Mouse (Mus musculus): ENCODE data around the gene Arhgap10. TPM values are rescaled to one million over a fixed set of nuclear protein-coding genes. Genes with fewer than 3 reads are reported as not detected.

The Arhgap10 gene
- total and polyA plus RNA-seq, 3 experiments = 2.7 to 5.9 (median 4.8) TPM

DNA sequence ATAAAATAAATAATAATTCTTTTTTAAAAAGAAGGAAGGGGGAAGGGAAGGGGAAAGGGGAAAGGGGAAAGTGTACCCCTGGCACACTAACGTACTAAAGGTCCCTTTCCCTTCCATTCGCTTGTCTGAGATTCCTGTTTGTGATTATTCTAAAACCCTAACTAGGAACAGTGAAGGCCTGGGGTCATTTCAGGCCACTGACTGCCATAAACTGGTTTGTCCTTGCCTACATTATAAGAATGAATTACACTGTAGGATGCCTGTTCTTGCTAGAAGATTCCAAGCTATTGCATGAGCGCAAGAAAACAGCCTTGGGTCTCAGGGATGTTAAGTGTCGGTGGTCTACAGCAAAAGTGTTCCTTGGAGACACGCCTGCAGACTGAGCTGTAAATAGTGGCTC lies 263.3 kb downstream of the Arhgap10 start:
- TF ChIP-seq CHD2 (IDR thresholded peaks at IDR 0.05; ENCODE audit: low read length) = no peak
- no peak for TF ChIP-seq NRF1 (IDR thresholded peaks at IDR 0.05; ENCODE audit: low read depth, low read length)
- TF ChIP-seq UBTF (IDR thresholded peaks at IDR 0.05; ENCODE audit: low read depth, low read length) = no peak
- TF ChIP-seq MYC (IDR thresholded peaks at IDR 0.05; ENCODE audit: low read depth, low read length) = no peak
- TF ChIP-seq RAD21 (IDR thresholded peaks at IDR 0.05; ENCODE audit: low read depth, low read length) = no peak
- no peak for TF ChIP-seq ETS1 (conservative IDR thresholded peaks at IDR 0.05; ENCODE audit: low read depth, low read length)
- TF ChIP-seq ZNF384 (IDR thresholded peaks at IDR 0.05; ENCODE audit: low read depth, low read length) = no peak
- TF ChIP-seq JUN (IDR thresholded peaks at IDR 0.05; ENCODE audit: insufficient read depth, low read depth, low read length) = no peak
- no peak for TF ChIP-seq TCF12 (IDR thresholded peaks at IDR 0.05; ENCODE audit: low read depth, low read length)
- TF ChIP-seq PAX5 (IDR thresholded peaks at IDR 0.05; ENCODE audit: low read length) = no peak
- no peak for TF ChIP-seq SIN3A (IDR thresholded peaks at IDR 0.05; ENCODE audit: low read length)
- TF ChIP-seq MXI1 (IDR thresholded peaks at IDR 0.05; ENCODE audit: low read depth, low read length) = no peak
- TF ChIP-seq HCFC1 (IDR thresholded peaks at IDR 0.05; ENCODE audit: low read depth, low read length) = no peak
- no peak for TF ChIP-seq POLR2A (IDR thresholded peaks at IDR 0.05; ENCODE audit: low read depth, low read length)
- no peak for TF ChIP-seq TBP (conservative IDR thresholded peaks at IDR 0.05; ENCODE audit: low read depth, low read length)
- Histone ChIP-seq H3K9ac (ENCODE audit: insufficient read depth, low read depth) (no peak overlapping the region), H3K27ac (ENCODE audit: insufficient read depth, low read depth) (no peak overlapping the region), H3K4me2 (ENCODE audit: insufficient read depth, low read depth, poor library complexity, severe bottlenecking) (no peak overlapping the region), H3K4me1 (ENCODE audit: control insufficient read depth in 1 of 2, insufficient read depth in 2 of 2) (peaks cover 0 to 14% of the 10 kb centered on the region in 2 experiments; a peak in 2 of 4 replicates), H3K36me3 (replicated peaks in 1 of 2; ENCODE audit: control insufficient read depth in 1 of 2, insufficient read depth in 1 of 2, low read length in 1 of 2) (peaks cover 3% of the 10 kb centered on the region in 2 experiments), H3K4me3 (replicated peaks in 1 of 3; ENCODE audit: low read depth in 2 of 3, low read length in 2 of 3, poor library complexity in 1 of 3) (no peak overlapping the region), H3K27me3 (replicated peaks) (no peaks in the 10 kb centered on the region), H3K9me3 (replicated peaks; ENCODE audit: low read length) (no peaks in the 10 kb centered on the region), H3K79me2 (replicated peaks; ENCODE audit: control insufficient read depth, extremely low read depth, insufficient read depth, poor library complexity, severe bottlenecking) (no peaks in the 10 kb centered on the region)
- in situ Hi-C loops (cut with MboI; ENCODE audit: low pct_ligation_motif_present, low pct_unique_long_range_greater_than_20kb, low sequenced_read_pairs) = no loop called here
- dilution Hi-C loops (cut with MboI; ENCODE audit: extremely low pct_ligation_motif_present, extremely low pct_unique_long_range_greater_than_20kb, low sequenced_read_pairs) = no loop called here
- DNase-seq (ENCODE audit: extremely low read depth) = no peak

DNA sequence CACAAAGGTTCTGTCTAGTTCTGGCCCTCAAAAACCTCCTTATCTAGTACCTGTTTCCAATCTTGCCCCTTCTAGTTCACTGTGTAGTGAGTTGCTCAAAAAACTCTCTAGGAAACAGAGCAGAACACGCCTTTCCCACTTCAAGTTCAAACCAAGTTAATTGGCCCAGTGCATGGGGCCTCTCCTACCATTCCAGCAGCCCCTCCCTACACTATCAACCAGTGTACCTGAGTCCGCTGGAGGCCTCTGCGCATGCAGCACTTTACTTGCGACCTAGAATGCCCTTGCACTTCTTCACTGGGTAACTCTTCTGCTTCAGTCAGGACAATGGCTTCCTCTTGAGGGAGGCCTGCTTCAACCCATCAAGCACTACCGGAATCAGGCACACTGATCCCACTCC lies 266.6 kb downstream of the Arhgap10 start:
- H3K9me3 ChIP-seq (replicated peaks; ENCODE audit: low read length) = no peaks in the 10 kb centered on the region
- no peak overlapping the region for H3K4me3 ChIP-seq (replicated peaks in 1 of 3; ENCODE audit: low read depth in 2 of 3, low read length in 2 of 3, poor library complexity in 1 of 3)
- H3K4me2 ChIP-seq (ENCODE audit: insufficient read depth, low read depth, poor library complexity, severe bottlenecking) = no peak overlapping the region
- in situ Hi-C loops (cut with MboI; ENCODE audit: low pct_ligation_motif_present, low pct_unique_long_range_greater_than_20kb, low sequenced_read_pairs) = no loop called here
- no peak for DNase-seq (ENCODE audit: extremely low read depth)
- H3K27ac ChIP-seq (ENCODE audit: insufficient read depth, low read depth) = no peak overlapping the region
- H3K79me2 ChIP-seq (replicated peaks; ENCODE audit: control insufficient read depth, extremely low read depth, insufficient read depth, poor library complexity, severe bottlenecking) = no peaks in the 10 kb centered on the region
- H3K9ac ChIP-seq (ENCODE audit: insufficient read depth, low read depth) = no peak overlapping the region
- peaks cover 0 to 1% of the 10 kb centered on the region in 2 experiments for H3K36me3 ChIP-seq (replicated peaks in 1 of 2; ENCODE audit: control insufficient read depth in 1 of 2, insufficient read depth in 1 of 2, low read length in 1 of 2)
- H3K4me1 ChIP-seq (ENCODE audit: control insufficient read depth in 1 of 2, insufficient read depth in 2 of 2) = peaks cover 0 to 8% of the 10 kb centered on the region in 2 experiments; a peak in 2 of 4 replicates
- H3K27me3 ChIP-seq (replicated peaks) = no peaks in the 10 kb centered on the region
- dilution Hi-C loops (cut with MboI; ENCODE audit: extremely low pct_ligation_motif_present, extremely low pct_unique_long_range_greater_than_20kb, low sequenced_read_pairs) = no loop called here
- TF ChIP-seq MAZ (IDR thresholded peaks at IDR 0.05; ENCODE audit: low read depth, low read length) = no peak
- TF ChIP-seq MAFK (IDR thresholded peaks at IDR 0.05; ENCODE audit: insufficient replicate concordance, low read length) = no peak
- TF ChIP-seq USF2 (conservative IDR thresholded peaks at IDR 0.05; ENCODE audit: low read depth, low read length) = no peak
- TF ChIP-seq KAT2A (IDR thresholded peaks at IDR 0.05; ENCODE audit: insufficient replicate concordance, low read length) = no peak
- no peak for TF ChIP-seq JUND (conservative IDR thresholded peaks at IDR 0.05; ENCODE audit: low read depth, low read length)
- TF ChIP-seq CHD2 (IDR thresholded peaks at IDR 0.05; ENCODE audit: low read length) = no peak
- TF ChIP-seq ZC3H11A (IDR thresholded peaks at IDR 0.05; ENCODE audit: low read depth, low read length) = no peak
- no peak for TF ChIP-seq MXI1 (IDR thresholded peaks at IDR 0.05; ENCODE audit: low read depth, low read length)

Data from CH12.LX (cell line).